Mouse (Mus musculus): Measurements from ENCODE around the gene Acss1. TPM values are rescaled to one million over a fixed set of nuclear protein-coding genes. Genes with fewer than 3 reads are reported as not detected.

The Acss1 gene
- polyA plus RNA-seq, 2 experiments: 5.5 to 5.6 TPM

- no peaks in the 10 kb centered on the region for H3K9me3 ChIP-seq (ENCODE audit: control insufficient read depth, low read length)
- no peaks in the 10 kb centered on the region for H3K27me3 ChIP-seq (ENCODE audit: control insufficient read depth, insufficient read depth, low read length)
- no peak overlapping the region for H3K4me2 ChIP-seq (replicated peaks; ENCODE audit: low read depth, low read length, severe bottlenecking)
- no peak overlapping the region for H3K4me3 ChIP-seq (replicated peaks; ENCODE audit: low read length)
- H3K36me3 ChIP-seq (ENCODE audit: control insufficient read depth, insufficient read depth, low read length): no peaks in the 10 kb centered on the region
- TF ChIP-seq POLR2A (IDR thresholded peaks at IDR 0.05; ENCODE audit: borderline replicate concordance, extremely low read depth, insufficient read depth, insufficient read length): no peak
- ATAC-seq (ENCODE audit: low FRiP score, low read depth) (no peak), DNase-seq (ENCODE audit: low spot score) (no peak)
- no peak overlapping the region for H3K27ac ChIP-seq (replicated peaks; ENCODE audit: low read depth, low read length)
- no peaks in the 10 kb centered on the region for H3K4me1 ChIP-seq (ENCODE audit: control insufficient read depth, insufficient read depth, low read length)
- WGBS: 45% methylated on average over 2 of the region's 2 CpGs
- H3K9ac ChIP-seq (ENCODE audit: low read depth, low read length, severe bottlenecking): no peak overlapping the region
These were observed 29.9 kb downstream of the Acss1 start for GRCm38 (mm10) chr2:150638370-150638733.

- ATAC-seq (ENCODE audit: low FRiP score, low read depth) (no peak), DNase-seq (ENCODE audit: low spot score) (no peak)
- Histone ChIP-seq H3K9me3 (ENCODE audit: control insufficient read depth, low read length) (no peaks in the 10 kb centered on the region), H3K27ac (replicated peaks; ENCODE audit: low read depth, low read length) (no peak overlapping the region), H3K4me1 (ENCODE audit: control insufficient read depth, insufficient read depth, low read length) (no peaks in the 10 kb centered on the region), H3K4me3 (replicated peaks; ENCODE audit: low read length) (no peak overlapping the region), H3K4me2 (replicated peaks; ENCODE audit: low read depth, low read length, severe bottlenecking) (no peak overlapping the region), H3K27me3 (ENCODE audit: control insufficient read depth, insufficient read depth, low read length) (no peaks in the 10 kb centered on the region), H3K36me3 (ENCODE audit: control insufficient read depth, insufficient read depth, low read length) (no peaks in the 10 kb centered on the region), H3K9ac (ENCODE audit: low read depth, low read length, severe bottlenecking) (no peak overlapping the region)
- 54% methylated on average over 6 of the region's 6 CpGs for WGBS
- no peak for TF ChIP-seq POLR2A (IDR thresholded peaks at IDR 0.05; ENCODE audit: borderline replicate concordance, extremely low read depth, insufficient read depth, insufficient read length)
These were observed 30.5 kb downstream of the Acss1 start for GRCm38 (mm10) chr2:150637702-150638369.

- Histone ChIP-seq H3K4me1 (ENCODE audit: control insufficient read depth, insufficient read depth, low read length) (no peaks in the 10 kb centered on the region), H3K4me2 (replicated peaks; ENCODE audit: low read depth, low read length, severe bottlenecking) (no peak overlapping the region), H3K36me3 (ENCODE audit: control insufficient read depth, insufficient read depth, low read length) (no peaks in the 10 kb centered on the region), H3K9ac (ENCODE audit: low read depth, low read length, severe bottlenecking) (no peak overlapping the region), H3K4me3 (replicated peaks; ENCODE audit: low read length) (no peak overlapping the region), H3K27ac (replicated peaks; ENCODE audit: low read depth, low read length) (no peak overlapping the region), H3K9me3 (ENCODE audit: control insufficient read depth, low read length) (no peaks in the 10 kb centered on the region), H3K27me3 (ENCODE audit: control insufficient read depth, insufficient read depth, low read length) (no peaks in the 10 kb centered on the region)
- 76% methylated on average over 3 of the region's 3 CpGs for WGBS
- ATAC-seq (ENCODE audit: low FRiP score, low read depth) (no peak), DNase-seq (ENCODE audit: low spot score) (no peak)
- TF ChIP-seq POLR2A (IDR thresholded peaks at IDR 0.05; ENCODE audit: borderline replicate concordance, extremely low read depth, insufficient read depth, insufficient read length): no peak
These were observed 32.3 kb downstream of the Acss1 start for GRCm38 (mm10) chr2:150635877-150636446.

GRCm38 (mm10) chr2:150629255-150629654, 39.0 kb downstream of the Acss1 start:
- TF ChIP-seq POLR2A (IDR thresholded peaks at IDR 0.05; ENCODE audit: borderline replicate concordance, extremely low read depth, insufficient read depth, insufficient read length): no peak
- Histone ChIP-seq H3K4me3 (replicated peaks; ENCODE audit: low read length) (no peak overlapping the region), H3K27me3 (ENCODE audit: control insufficient read depth, insufficient read depth, low read length) (no peaks in the 10 kb centered on the region), H3K36me3 (ENCODE audit: control insufficient read depth, insufficient read depth, low read length) (no peaks in the 10 kb centered on the region), H3K9me3 (ENCODE audit: control insufficient read depth, low read length) (no peaks in the 10 kb centered on the region), H3K9ac (ENCODE audit: low read depth, low read length, severe bottlenecking) (no peak overlapping the region), H3K4me1 (ENCODE audit: control insufficient read depth, insufficient read depth, low read length) (no peaks in the 10 kb centered on the region), H3K4me2 (replicated peaks; ENCODE audit: low read depth, low read length, severe bottlenecking) (no peak overlapping the region), H3K27ac (replicated peaks; ENCODE audit: low read depth, low read length) (no peak overlapping the region)
- WGBS: 90% methylated on average over 4 of the region's 4 CpGs
- DNase-seq (ENCODE audit: low spot score): no peak
- ATAC-seq (ENCODE audit: low FRiP score, low read depth): no peak

- 75% methylated on average over 6 of the region's 6 CpGs for WGBS
- TF ChIP-seq POLR2A (IDR thresholded peaks at IDR 0.05; ENCODE audit: borderline replicate concordance, extremely low read depth, insufficient read depth, insufficient read length): no peak
- no peak overlapping the region for H3K4me3 ChIP-seq (replicated peaks; ENCODE audit: low read length)
These were observed 41.2 kb downstream of the Acss1 start for GRCm38 (mm10) chr2:150627140-150627539.

More at GRCm38 (mm10) chr2:150627140-150627539, 41.2 kb downstream of the Acss1 start:
- H3K27me3 ChIP-seq (ENCODE audit: control insufficient read depth, insufficient read depth, low read length): no peaks in the 10 kb centered on the region
- H3K9ac ChIP-seq (ENCODE audit: low read depth, low read length, severe bottlenecking): no peak overlapping the region
- no peak overlapping the region for H3K27ac ChIP-seq (replicated peaks; ENCODE audit: low read depth, low read length)
- no peaks in the 10 kb centered on the region for H3K4me1 ChIP-seq (ENCODE audit: control insufficient read depth, insufficient read depth, low read length)
- no peak for DNase-seq (ENCODE audit: low spot score)
- no peak for ATAC-seq (ENCODE audit: low FRiP score, low read depth)
- no peaks in the 10 kb centered on the region for H3K9me3 ChIP-seq (ENCODE audit: control insufficient read depth, low read length)
- no peak overlapping the region for H3K4me2 ChIP-seq (replicated peaks; ENCODE audit: low read depth, low read length, severe bottlenecking)
- no peaks in the 10 kb centered on the region for H3K36me3 ChIP-seq (ENCODE audit: control insufficient read depth, insufficient read depth, low read length)
